Mouse (Mus musculus) kidney, adult 8-10 months (tissue): ENCODE results near the gene Pttg1.

Source experiments
- DNase-seq, 2 experiments: peaks; one replicate each; pipeline ENCODE4 v3.0.0; 2022

Pttg1 gene

GRCm38 (mm10) chr11:43408888-43409287 lies 17.2 kb downstream of the Pttg1 start:
- DNase-seq, result no peak

GRCm38 (mm10) chr11:43404150-43404807 lies 21.8 kb downstream of the Pttg1 start:
- DNase-seq, result no peak

GRCm38 (mm10) chr11:43400131-43400530 lies 25.9 kb downstream of the Pttg1 start:
- DNase-seq, result no peak

GRCm38 (mm10) chr11:43399297-43399696 lies 26.8 kb downstream of the Pttg1 start:
- DNase-seq, result peak; percentile 41 to 53

GRCm38 (mm10) chr11:43396672-43397071 lies 29.4 kb downstream of the Pttg1 start:
- DNase-seq, result no peak

- DNase-seq, result no peak
Measured at GRCm38 (mm10) chr11:43396246-43396645, 29.8 kb downstream of the Pttg1 start.

GRCm38 (mm10) chr11:43395073-43395948 lies 30.7 kb downstream of the Pttg1 start:
- DNase-seq, result peak; percentile 15 to 37

- DNase-seq, result no peak
Measured at GRCm38 (mm10) chr11:43393325-43393724, 32.7 kb downstream of the Pttg1 start.

- DNase-seq, result no peak
Measured at GRCm38 (mm10) chr11:43392757-43393156, 33.3 kb downstream of the Pttg1 start.

GRCm38 (mm10) chr11:43389118-43389517 lies 36.9 kb downstream of the Pttg1 start:
- DNase-seq, result no peak

- DNase-seq, result no peak
Measured at GRCm38 (mm10) chr11:43388122-43389097, 37.6 kb downstream of the Pttg1 start.

- DNase-seq, result no peak
Measured at GRCm38 (mm10) chr11:43387004-43387880, 38.8 kb downstream of the Pttg1 start.

- DNase-seq, result no peak
Measured at GRCm38 (mm10) chr11:43385716-43386115, 40.3 kb downstream of the Pttg1 start.

GRCm38 (mm10) chr11:43385055-43385649 lies 40.9 kb downstream of the Pttg1 start:
- DNase-seq, result peak; percentile 20 to 60

- DNase-seq, result no peak
Measured at GRCm38 (mm10) chr11:43383581-43383980, 42.5 kb downstream of the Pttg1 start.

- no peak for DNase-seq
Measured at GRCm38 (mm10) chr11:43380901-43381300, 45.1 kb downstream of the Pttg1 start.

GRCm38 (mm10) chr11:43379911-43380485 lies 46.1 kb downstream of the Pttg1 start:
- DNase-seq, result no peak

GRCm38 (mm10) chr11:43379488-43379887 lies 46.6 kb downstream of the Pttg1 start:
- no peak for DNase-seq

- no peak for DNase-seq
Measured at GRCm38 (mm10) chr11:43377083-43377850, 48.8 kb downstream of the Pttg1 start.

GRCm38 (mm10) chr11:43376598-43376997 lies 49.5 kb downstream of the Pttg1 start:
- DNase-seq, result no peak
